Mouse (Mus musculus): Measurements from ENCODE around the gene Efna3. TPM values are rescaled to one million over a fixed set of nuclear protein-coding genes. Genes with fewer than 3 reads are reported as not detected.

Efna3 gene
- polyA plus RNA-seq, 1 experiment from 2014 or later: 11.5 TPM

GRCm38 (mm10) chr3:89270051-89270755 lies 52.6 kb downstream of the Efna3 start, which contains the start of gene Slc50a1:
Gene Slc50a1 (minus strand): TSS chr3:89270570.
- H3K4me2 ChIP-seq (replicated peaks; ENCODE audit: low read depth, low read length): peak within 1 kb of the TSS; percentile 76
- peak within 1 kb of the TSS; percentile 88 for H3K27ac ChIP-seq (ENCODE audit: low read length)
- peak within 1 kb of the TSS; percentile 62 for H3K4me3 ChIP-seq (ENCODE audit: low read length)
- peaks cover 38% of the 10 kb centered on the region for H3K4me1 ChIP-seq (ENCODE audit: insufficient read depth, low read length)
- H3K27me3 ChIP-seq (ENCODE audit: insufficient read depth, low read length): no peaks in the 10 kb centered on the region
- 2% methylated on average over 39 of the region's 39 CpGs for WGBS
- H3K9me3 ChIP-seq (ENCODE audit: low read length): no peaks in the 10 kb centered on the region
- peak; percentile 43; the same call in 1 of the 2 replicates for ATAC-seq (ENCODE audit: low FRiP score, low TSS enrichment)
- H3K36me3 ChIP-seq (ENCODE audit: insufficient read depth, low read length): peaks cover 24% of the 10 kb centered on the region
- peak within 1 kb of the TSS; percentile 77 for H3K9ac ChIP-seq (replicated peaks; ENCODE audit: low read length)

- Histone ChIP-seq H3K4me3 (ENCODE audit: low read length) (no peak overlapping the region), H3K4me1 (ENCODE audit: insufficient read depth, low read length) (peaks cover 38% of the 10 kb centered on the region), H3K36me3 (ENCODE audit: insufficient read depth, low read length) (peaks cover 19% of the 10 kb centered on the region), H3K27ac (ENCODE audit: low read length) (no peak overlapping the region), H3K27me3 (ENCODE audit: insufficient read depth, low read length) (no peaks in the 10 kb centered on the region), H3K9me3 (ENCODE audit: low read length) (no peaks in the 10 kb centered on the region), H3K9ac (replicated peaks; ENCODE audit: low read length) (no peak overlapping the region), H3K4me2 (replicated peaks; ENCODE audit: low read depth, low read length) (peak overlapping the region; percentile 76; the same call in 1 of the 2 replicates)
- no peak for ATAC-seq (ENCODE audit: low FRiP score, low TSS enrichment)
- WGBS: 68% methylated on average over 8 of the region's 8 CpGs
Measured at GRCm38 (mm10) chr3:89268916-89269315, 53.8 kb downstream of the Efna3 start.

GRCm38 (mm10) chr3:89266439-89266893 lies 56.3 kb downstream of the Efna3 start:
- H3K4me2 ChIP-seq (replicated peaks; ENCODE audit: low read depth, low read length): peak overlapping the region; percentile 92
- H3K27ac ChIP-seq (ENCODE audit: low read length): peak overlapping the region; percentile 65
- H3K36me3 ChIP-seq (ENCODE audit: insufficient read depth, low read length): 0 out of 2 replicates have a peak, but pooled peaks cover 3% of the 10 kb centered on the region
- no peaks in the 10 kb centered on the region for H3K27me3 ChIP-seq (ENCODE audit: insufficient read depth, low read length)
- H3K4me1 ChIP-seq (ENCODE audit: insufficient read depth, low read length): peaks cover 38% of the 10 kb centered on the region
- peak overlapping the region; percentile 83 for H3K4me3 ChIP-seq (ENCODE audit: low read length)
- WGBS: under 1% methylated on average over 20 of the region's 20 CpGs
- H3K9ac ChIP-seq (replicated peaks; ENCODE audit: low read length): peak overlapping the region; percentile 90
- ATAC-seq (ENCODE audit: low FRiP score, low TSS enrichment): peak; percentile 76
- no peaks in the 10 kb centered on the region for H3K9me3 ChIP-seq (ENCODE audit: low read length)

Other genes starting within 250 kb of the Efna3 start
- gene Rusc1, start 229.7 kb downstream of the Efna3 start, polyA plus RNA-seq (2015; fragmentation: Nextera tagmentation; extraction: Ambion mirVana): 21.3 and 22.5 TPM in 2 replicates
- not detected in 2 replicates for gene Gm43738, start 221.9 kb downstream of the Efna3 start, polyA plus RNA-seq (2015; fragmentation: Nextera tagmentation; extraction: Ambion mirVana)
- gene Fdps, start 221.0 kb downstream of the Efna3 start, polyA plus RNA-seq (2015; fragmentation: Nextera tagmentation; extraction: Ambion mirVana): 175 and 179 TPM in 2 replicates
- gene Pklr, start 186.8 kb downstream of the Efna3 start, polyA plus RNA-seq (2015; fragmentation: Nextera tagmentation; extraction: Ambion mirVana): 4.7 and 5.0 TPM in 2 replicates
- 1.8 and 2.0 TPM in 2 replicates for gene Hcn3, start 162.8 kb downstream of the Efna3 start, polyA plus RNA-seq (2015; fragmentation: Nextera tagmentation; extraction: Ambion mirVana)
- 29.1 and 30.6 TPM in 2 replicates for gene Clk2, start 158.2 kb downstream of the Efna3 start, polyA plus RNA-seq (2015; fragmentation: Nextera tagmentation; extraction: Ambion mirVana)
- 140 TPM in 2 replicates for gene Scamp3, start 145.5 kb downstream of the Efna3 start, polyA plus RNA-seq (2015; fragmentation: Nextera tagmentation; extraction: Ambion mirVana)
- gene Fam189b, start 139.8 kb downstream of the Efna3 start, polyA plus RNA-seq (2015; fragmentation: Nextera tagmentation; extraction: Ambion mirVana): 43.6 and 51.2 TPM in 2 replicates
- 54.9 and 56.1 TPM in 2 replicates for gene Gba, start 120.0 kb downstream of the Efna3 start, polyA plus RNA-seq (2015; fragmentation: Nextera tagmentation; extraction: Ambion mirVana)
- gene Thbs3, start 107.8 kb downstream of the Efna3 start, polyA plus RNA-seq (2015; fragmentation: Nextera tagmentation; extraction: Ambion mirVana): 18.2 and 18.4 TPM in 2 replicates
- 227 and 235 TPM in 2 replicates for gene Mtx1, start 95.9 kb downstream of the Efna3 start, polyA plus RNA-seq (2015; fragmentation: Nextera tagmentation; extraction: Ambion mirVana)
- gene Muc1, start 93.9 kb downstream of the Efna3 start, polyA plus RNA-seq (2015; fragmentation: Nextera tagmentation; extraction: Ambion mirVana): 20.0 and 23.6 TPM in 2 replicates
- 272 and 300 TPM in 2 replicates for gene Krtcap2, start 77.0 kb downstream of the Efna3 start, polyA plus RNA-seq (2015; fragmentation: Nextera tagmentation; extraction: Ambion mirVana)
- gene Trim46, start 76.7 kb downstream of the Efna3 start, polyA plus RNA-seq (2015; fragmentation: Nextera tagmentation; extraction: Ambion mirVana): 4.7 and 6.0 TPM in 2 replicates
- 127 and 146 TPM in 2 replicates for gene Dpm3, start 63.6 kb downstream of the Efna3 start, polyA plus RNA-seq (2015; fragmentation: Nextera tagmentation; extraction: Ambion mirVana)
- gene Slc50a1, start 52.4 kb downstream of the Efna3 start, polyA plus RNA-seq (2015; fragmentation: Nextera tagmentation; extraction: Ambion mirVana): 58.8 and 64.3 TPM in 2 replicates
- 81.9 and 86.7 TPM in 2 replicates for gene Efna1, start 41.8 kb downstream of the Efna3 start, polyA plus RNA-seq (2015; fragmentation: Nextera tagmentation; extraction: Ambion mirVana)
- 29.2 and 31.3 TPM in 2 replicates for gene Efna4, start 15.1 kb upstream of the Efna3 start, polyA plus RNA-seq (2015; fragmentation: Nextera tagmentation; extraction: Ambion mirVana)
- 107 and 108 TPM in 2 replicates for gene Adam15, start 27.0 kb upstream of the Efna3 start, polyA plus RNA-seq (2015; fragmentation: Nextera tagmentation; extraction: Ambion mirVana)
- gene Dcst2, start 39.0 kb upstream of the Efna3 start, polyA plus RNA-seq (2015; fragmentation: Nextera tagmentation; extraction: Ambion mirVana): 0.32 and 0.35 TPM in 2 replicates
- gene Dcst1, start 42.3 kb upstream of the Efna3 start, polyA plus RNA-seq (2015; fragmentation: Nextera tagmentation; extraction: Ambion mirVana): 2.9 and 3.3 TPM in 2 replicates
- 3.3 and 3.5 TPM in 2 replicates for gene Zbtb7b, start 71.8 kb upstream of the Efna3 start, polyA plus RNA-seq (2015; fragmentation: Nextera tagmentation; extraction: Ambion mirVana)
- gene Lenep, start 79.8 kb upstream of the Efna3 start, polyA plus RNA-seq (2015; fragmentation: Nextera tagmentation; extraction: Ambion mirVana): 0.18 and 1.3 TPM in 2 replicates
- 35.0 and 39.3 TPM in 2 replicates for gene Flad1, start 88.9 kb upstream of the Efna3 start, polyA plus RNA-seq (2015; fragmentation: Nextera tagmentation; extraction: Ambion mirVana)
- gene Cks1b, start 95.4 kb upstream of the Efna3 start, polyA plus RNA-seq (2015; fragmentation: Nextera tagmentation; extraction: Ambion mirVana): 483 and 495 TPM in 2 replicates
- gene Shc1, start 95.5 kb upstream of the Efna3 start, polyA plus RNA-seq (2015; fragmentation: Nextera tagmentation; extraction: Ambion mirVana): 115 and 118 TPM in 2 replicates
- gene Pygo2, start 107.2 kb upstream of the Efna3 start, polyA plus RNA-seq (2015; fragmentation: Nextera tagmentation; extraction: Ambion mirVana): 38.9 and 41.2 TPM in 2 replicates
- gene Pbxip1, start 113.7 kb upstream of the Efna3 start, polyA plus RNA-seq (2015; fragmentation: Nextera tagmentation; extraction: Ambion mirVana): 47.5 and 51.7 TPM in 2 replicates
- gene Pmvk, start 131.6 kb upstream of the Efna3 start, polyA plus RNA-seq (2015; fragmentation: Nextera tagmentation; extraction: Ambion mirVana): 56.1 and 59.3 TPM in 2 replicates
- gene Kcnn3, start 197.2 kb upstream of the Efna3 start, polyA plus RNA-seq (2015; fragmentation: Nextera tagmentation; extraction: Ambion mirVana): 2.5 and 2.6 TPM in 2 replicates

Data from kidney, embryonic 16.5 days (tissue).